Mouse (Mus musculus) hindbrain, embryonic 16.5 days (tissue): ENCODE data around the gene Xkrx. TPM values are rescaled to one million over a fixed set of nuclear protein-coding genes. Genes with fewer than 3 reads are reported as not detected.
A peak's percentile ranks its signal among the peaks of the same experiment; 100 is the strongest.
"Not testable (repeated sequence)": the region's sequence is repeated elsewhere in the genome, so short reads cannot be mapped to it uniquely, and the experiment has no call there.

ENCODE experiments used
- ATAC-seq: fragments of 200-750 bp; cut with Nextera tagmentation; 2 replicates; pipeline ENCODE4 v1.8.0; 2017; ENCODE audit warnings: moderate TSS enrichment, moderate library complexity
- H3K27ac ChIP-seq: fragments of 300-500 bp; sonication (generic); 2 replicates; pipeline ENCODE4 v1.5.1; 2014; ENCODE audit warnings: low read depth, mild to moderate bottlenecking, control low read depth, low read length, moderate library complexity
- H3K27me3 ChIP-seq: fragments of 300-500 bp; sonication (generic); replicated peaks from 2 replicates; pipeline ENCODE4 v1.6.1; 2014; ENCODE audit warnings: low read length; ENCODE audit not compliant: control insufficient read depth, insufficient read depth
- H3K36me3 ChIP-seq: fragments of 300-500 bp; sonication (generic); 2 replicates; pipeline ENCODE4 v1.6.1; 2014; ENCODE audit warnings: mild to moderate bottlenecking, low read length, moderate library complexity, mixed read lengths; ENCODE audit not compliant: control insufficient read depth, insufficient read depth
- H3K4me1 ChIP-seq: fragments of 300-500 bp; sonication (generic); 2 replicates; pipeline ENCODE4 v1.6.1; 2014; ENCODE audit warnings: low read depth, low read length; ENCODE audit not compliant: control insufficient read depth, insufficient read depth
- H3K4me2 ChIP-seq: fragments of 300-500 bp; sonication (generic); 2 replicates; pipeline ENCODE4 v1.6.1; 2014; ENCODE audit warnings: mild to moderate bottlenecking, low read length, control low read depth, moderate library complexity
- H3K4me3 ChIP-seq: fragments of 300-500 bp; sonication (generic); 2 replicates; pipeline ENCODE4 v1.5.1; 2014; ENCODE audit warnings: mild to moderate bottlenecking, low read length, control low read depth, moderate library complexity
- H3K9ac ChIP-seq: fragments of 300-500 bp; sonication (generic); 2 replicates; pipeline ENCODE4 v1.6.1; 2014; ENCODE audit warnings: low read depth, mild to moderate bottlenecking, control low read depth, low read length, moderate library complexity
- H3K9me3 ChIP-seq: fragments of 300-500 bp; sonication (generic); 2 replicates; pipeline ENCODE4 v1.6.1; 2014; ENCODE audit warnings: mild to moderate bottlenecking, low read length, moderate library complexity; ENCODE audit not compliant: control insufficient read depth
- WGBS: fragments of 180-500 bp; shearing (Covaris S2); extraction: QIAGEN DNeasy Blood & Tissue Kit; methylation state at CpG from one replicate; pipeline ENCODE4 v1.1.7; 2014; 5-methylcytosine and 5-hydroxymethylcytosine counted together
- polyA plus RNA-seq: library from polyadenylated mRNA; unstranded; fragments of >200 nt; fragmentation: Nextera tagmentation; extraction: Ambion mirVana; gene quantifications from 2 replicates; pipeline ENCODE4 v1.2.1, GENCODE M21; 2015

Gene Xkrx
- 0.95 and 1.1 TPM in 2 replicates for polyA plus RNA-seq

DNA sequence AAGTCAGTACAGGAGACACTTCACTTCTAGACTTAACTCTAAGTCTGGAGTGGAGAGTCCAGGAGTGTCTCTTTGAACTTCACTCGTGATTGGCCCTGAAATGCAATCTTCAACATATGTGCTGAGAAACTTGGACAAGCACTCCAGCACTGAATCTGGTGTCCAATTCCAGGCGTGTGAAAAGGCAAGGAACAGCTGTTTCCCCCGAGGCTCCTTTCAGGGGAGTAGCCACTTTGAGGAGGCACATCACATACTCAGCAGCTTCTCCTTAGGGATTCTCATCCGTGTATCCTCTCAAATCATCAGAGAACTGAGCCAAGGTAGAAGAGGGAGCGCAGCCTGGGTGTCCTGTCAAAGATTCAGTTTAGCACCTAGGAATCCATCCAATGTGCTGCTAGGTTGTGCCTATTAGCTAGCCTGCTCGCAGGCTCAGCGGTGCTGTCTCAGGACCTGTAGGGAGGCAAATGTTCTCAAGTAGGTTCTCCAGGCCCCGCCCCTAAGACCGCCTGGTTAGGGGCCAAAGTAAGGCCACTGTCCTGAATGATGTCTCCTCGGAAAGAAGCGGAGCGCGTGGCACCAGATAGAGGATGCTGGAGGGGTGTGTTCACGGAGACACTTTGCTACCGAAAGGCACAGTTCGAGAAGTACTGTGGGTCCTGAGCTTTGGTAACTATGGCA, at the start of gene Xkrx:
Xkrx (minus strand) TSS at position 34 of the 678 bp plus-strand sequence.
- peak within 1 kb of the TSS; percentile 33; the same call in 1 of the 2 replicates for H3K9ac ChIP-seq
- H3K4me2 ChIP-seq = peak within 1 kb of the TSS; percentile 61
- WGBS = 33% methylated on average over 16 of the region's 16 CpGs
- H3K36me3 ChIP-seq = no peaks in the 10 kb centered on the region
- H3K27me3 ChIP-seq = no peaks in the 10 kb centered on the region
- ATAC-seq = 0 out of 2 replicates have a peak, but pooled peaks have one; percentile 24
- H3K4me1 ChIP-seq = no peaks in the 10 kb centered on the region
- H3K9me3 ChIP-seq = no peaks in the 10 kb centered on the region
- no peak within 1 kb of the TSS for H3K27ac ChIP-seq
- H3K4me3 ChIP-seq = peak within 1 kb of the TSS; percentile 38

DNA sequence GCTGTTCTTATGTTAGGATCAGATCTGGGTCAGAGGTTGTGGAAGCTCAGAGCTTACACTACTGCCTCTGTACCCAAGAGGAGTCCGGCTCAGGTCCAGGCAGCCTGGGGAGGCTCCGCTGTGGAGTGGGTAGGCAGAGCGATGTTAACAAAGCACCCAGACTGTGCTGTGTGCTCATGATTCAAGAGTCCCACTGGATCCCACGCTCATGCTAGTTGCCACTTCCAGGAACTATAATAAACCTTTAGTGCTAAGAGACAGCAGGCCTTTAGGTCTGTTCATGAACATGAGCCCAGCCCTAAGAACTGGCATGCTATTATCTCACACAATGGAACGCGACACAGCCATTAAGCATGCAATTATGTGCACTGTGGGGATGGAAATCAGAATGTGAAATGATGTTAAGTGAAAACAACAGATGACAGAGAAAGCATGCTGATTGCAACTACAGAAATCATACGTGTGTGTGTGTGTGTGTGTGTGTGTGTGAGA, 49.3 kb upstream of the Xkrx start:
- H3K36me3 ChIP-seq = no peaks in the 10 kb centered on the region
- H3K4me3 ChIP-seq = no peak overlapping the region
- H3K9me3 ChIP-seq = no peaks in the 10 kb centered on the region
- no peak overlapping the region for H3K9ac ChIP-seq
- H3K4me2 ChIP-seq = no peak overlapping the region
- no peaks in the 10 kb centered on the region for H3K27me3 ChIP-seq
- H3K27ac ChIP-seq = no peak overlapping the region
- 53% methylated on average over 7 of the region's 7 CpGs for WGBS
- H3K4me1 ChIP-seq = no peaks in the 10 kb centered on the region
- no peak for ATAC-seq

DNA sequence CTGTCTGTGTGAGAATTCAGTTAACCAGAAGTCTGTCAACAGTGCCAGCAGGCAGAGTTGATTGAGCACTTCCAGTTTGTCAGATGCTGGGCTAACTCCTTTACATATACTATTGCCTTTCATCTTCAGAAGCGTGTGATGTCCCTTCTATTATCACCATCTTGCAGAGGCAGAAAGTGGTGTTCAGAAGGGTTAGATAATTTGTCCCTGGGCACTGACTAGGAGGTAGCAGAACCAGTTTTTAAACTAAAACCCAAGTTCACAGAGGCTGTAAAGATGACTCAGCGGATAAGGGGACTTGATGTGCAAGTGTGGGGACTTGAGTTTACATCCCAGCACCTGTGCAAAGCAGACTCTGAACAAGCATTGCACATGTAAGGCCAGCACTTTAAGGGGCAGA, 46.6 kb upstream of the Xkrx start:
- Histone ChIP-seq H3K9me3 (no peaks in the 10 kb centered on the region), H3K4me1 (no peaks in the 10 kb centered on the region), H3K27ac (no peak overlapping the region), H3K4me2 (no peak overlapping the region), H3K9ac (no peak overlapping the region), H3K36me3 (no peaks in the 10 kb centered on the region), H3K27me3 (no peaks in the 10 kb centered on the region), H3K4me3 (no peak overlapping the region)
- ATAC-seq = no peak
- 91% methylated on average over 2 of the region's 2 CpGs for WGBS

DNA sequence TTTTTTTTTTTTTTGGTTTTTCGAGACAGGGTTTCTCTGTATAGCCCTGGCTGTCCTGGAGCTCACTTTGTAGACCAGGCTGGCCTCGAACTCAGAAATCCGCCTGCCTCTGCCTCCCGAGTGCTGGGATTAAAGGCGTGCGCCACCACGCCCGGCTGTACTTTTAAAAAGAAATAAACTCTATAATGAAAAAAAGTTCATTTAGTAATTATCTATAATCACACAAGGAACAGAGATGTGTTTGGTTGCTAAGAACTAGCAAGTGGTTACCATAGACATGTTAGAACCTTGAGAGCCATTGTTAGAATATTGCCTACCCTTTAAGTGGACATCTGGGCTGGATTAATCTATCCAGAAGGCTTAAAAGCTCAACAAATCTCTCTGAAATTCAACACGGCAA, 25.3 kb upstream of the Xkrx start, which contains the start of gene Arl13a:
Arl13a (plus strand) TSS at position 301 of the 400 bp plus-strand sequence.
- H3K4me1 ChIP-seq, ATAC-seq: not testable (repeated sequence)
- 90% methylated on average over 9 of the region's 9 CpGs for WGBS

DNA sequence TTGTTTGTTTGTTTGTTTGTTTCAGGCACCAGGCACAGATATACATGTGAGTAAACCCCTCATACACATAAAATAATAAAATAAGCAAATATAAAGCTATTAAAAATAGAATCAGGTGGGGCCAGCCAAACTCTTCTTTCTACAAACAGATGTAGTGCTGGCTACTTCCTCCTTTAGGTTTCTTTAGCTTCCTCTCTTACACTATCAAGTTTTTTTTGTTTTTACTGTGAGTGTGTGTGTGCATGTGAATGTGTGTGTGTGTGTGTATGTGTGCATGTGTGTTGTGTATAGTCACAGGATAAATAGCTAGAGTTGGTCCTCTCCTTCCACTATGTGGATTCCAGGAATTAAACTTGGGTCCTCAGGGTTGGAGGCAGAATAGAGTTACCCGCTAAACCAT, 12.8 kb upstream of the Xkrx start:
- no peaks in the 10 kb centered on the region for H3K36me3 ChIP-seq
- ATAC-seq = no peak
- H3K4me2 ChIP-seq = no peak overlapping the region
- H3K4me1 ChIP-seq = no peaks in the 10 kb centered on the region
- H3K27ac ChIP-seq = no peak overlapping the region
- H3K9me3 ChIP-seq = no peaks in the 10 kb centered on the region
- no peaks in the 10 kb centered on the region; the same call in 1 of the 2 replicates for H3K27me3 ChIP-seq
- no peak overlapping the region for H3K9ac ChIP-seq
- H3K4me3 ChIP-seq = no peak overlapping the region
- 95% methylated on average over 1 of the region's 1 CpGs for WGBS

More for the DNA sequence above, 25.3 kb upstream of the Xkrx start, which contains the start of gene Arl13a:
- H3K4me2 ChIP-seq, H3K27me3 ChIP-seq, H3K36me3 ChIP-seq, H3K9me3 ChIP-seq, H3K4me3 ChIP-seq, H3K9ac ChIP-seq, H3K27ac ChIP-seq: not testable (repeated sequence)

DNA sequence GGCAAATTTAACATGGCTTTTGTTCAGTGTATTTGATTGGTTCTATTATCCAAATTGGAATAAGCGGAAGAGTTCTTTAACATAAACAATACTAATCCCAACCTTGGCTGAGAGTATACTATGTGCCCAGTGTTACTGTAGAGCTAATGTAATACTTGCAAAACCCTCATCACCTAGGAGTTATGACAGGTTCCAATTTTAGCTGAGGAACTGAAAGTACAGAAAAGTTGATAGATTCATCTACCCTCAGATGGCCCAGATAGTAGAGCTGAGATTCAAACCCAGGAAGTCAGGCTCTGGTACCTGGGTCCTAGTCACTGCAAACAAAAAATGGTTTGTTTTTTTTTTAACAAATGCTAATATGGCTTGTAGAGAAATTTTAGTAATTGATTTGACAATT, 8.7 kb upstream of the Xkrx start:
- no peak overlapping the region for H3K4me2 ChIP-seq
- no peak overlapping the region for H3K4me3 ChIP-seq
- no peak overlapping the region for H3K9ac ChIP-seq
- no peaks in the 10 kb centered on the region for H3K36me3 ChIP-seq
- H3K4me1 ChIP-seq = no peaks in the 10 kb centered on the region
- H3K9me3 ChIP-seq = no peaks in the 10 kb centered on the region
- H3K27ac ChIP-seq = no peak overlapping the region
- 96% methylated on average over 1 of the region's 1 CpGs for WGBS
- no peak for ATAC-seq
- no peaks in the 10 kb centered on the region for H3K27me3 ChIP-seq

DNA sequence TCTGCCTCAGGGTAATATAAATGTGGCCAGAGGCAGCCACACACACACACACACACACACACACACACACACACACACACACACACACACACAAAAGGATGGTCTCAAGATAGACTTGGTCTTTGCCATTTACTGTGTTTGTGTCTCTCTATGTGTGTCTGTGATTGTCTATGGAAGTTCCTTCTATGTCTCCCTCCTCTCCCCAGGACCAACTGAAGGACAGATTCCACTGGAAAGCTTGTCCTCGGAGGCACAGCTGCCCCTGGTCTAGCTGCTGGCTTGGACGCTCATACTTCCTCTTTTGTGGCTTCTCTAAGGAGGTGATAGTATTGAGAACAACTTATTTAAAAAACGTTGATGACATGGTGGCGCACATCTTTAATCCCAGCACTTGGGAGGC, 1.6 kb upstream of the Xkrx start:
- Histone ChIP-seq H3K4me1 (no peaks in the 10 kb centered on the region), H3K36me3 (no peaks in the 10 kb centered on the region), H3K4me3 (no peak overlapping the region), H3K9ac (no peak overlapping the region), H3K9me3 (no peaks in the 10 kb centered on the region), H3K4me2 (peak overlapping the region; percentile 61), H3K27ac (no peak overlapping the region), H3K27me3 (no peaks in the 10 kb centered on the region)
- no peak for ATAC-seq
- 62% methylated on average over 4 of the region's 4 CpGs for WGBS

DNA sequence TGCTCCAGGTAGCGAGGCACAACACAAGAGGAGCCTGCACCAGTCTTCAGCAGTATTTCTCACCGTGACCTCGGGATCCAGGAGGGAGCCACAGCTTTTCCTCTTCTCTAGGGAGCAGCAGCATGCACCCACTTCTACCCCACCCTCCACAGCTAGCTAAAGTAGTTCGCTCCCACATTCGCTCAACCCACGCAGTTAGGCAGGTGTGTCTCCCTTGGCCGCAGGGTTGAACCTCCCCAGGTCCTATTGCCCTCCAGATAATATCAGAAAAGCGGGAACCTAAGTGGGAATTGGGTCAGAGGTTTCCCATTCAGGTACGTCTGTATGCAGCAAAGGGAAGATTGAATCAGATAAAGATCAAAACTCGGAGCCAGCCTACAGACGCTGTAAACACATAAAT, 950 bp upstream of the Xkrx start:
- H3K36me3 ChIP-seq = no peaks in the 10 kb centered on the region

DNA sequence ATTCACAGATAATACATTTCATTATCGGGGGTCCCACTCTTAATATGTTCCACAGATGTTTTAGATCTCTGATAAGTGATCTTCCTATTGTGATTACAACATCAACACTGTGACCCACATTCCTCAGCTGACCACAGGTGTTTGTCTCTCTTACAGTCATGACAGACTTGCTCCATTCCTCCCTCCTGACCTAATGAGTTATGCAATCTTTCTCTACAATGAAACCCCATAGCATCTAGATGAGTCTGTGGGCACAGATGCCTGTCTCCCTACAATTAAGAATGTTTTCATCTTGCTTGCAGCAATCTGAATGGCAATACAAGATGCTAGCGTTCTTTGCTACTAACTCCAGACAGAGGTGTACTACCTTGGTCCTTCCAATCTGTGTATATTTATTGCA, 1.4 kb downstream of the Xkrx start:
- H3K27me3 ChIP-seq = no peaks in the 10 kb centered on the region
- H3K4me1 ChIP-seq = no peaks in the 10 kb centered on the region
- no peak overlapping the region for H3K27ac ChIP-seq
- no peaks in the 10 kb centered on the region for H3K36me3 ChIP-seq
- no peak overlapping the region for H3K9ac ChIP-seq
- no peaks in the 10 kb centered on the region for H3K9me3 ChIP-seq
- no peak for ATAC-seq
- H3K4me3 ChIP-seq = no peak overlapping the region
- WGBS = 91% methylated on average over 2 of the region's 2 CpGs
- H3K4me2 ChIP-seq = no peak overlapping the region

More for the DNA sequence above, 950 bp upstream of the Xkrx start:
- Histone ChIP-seq H3K9me3 (no peaks in the 10 kb centered on the region), H3K9ac (peak overlapping the region; percentile 33; the same call in 1 of the 2 replicates), H3K27me3 (no peaks in the 10 kb centered on the region), H3K27ac (no peak overlapping the region), H3K4me2 (peak overlapping the region; percentile 61), H3K4me3 (peak overlapping the region; percentile 38), H3K4me1 (no peaks in the 10 kb centered on the region)
- ATAC-seq = peak; percentile 64
- 36% methylated on average over 8 of the region's 11 CpGs for WGBS
